Mouse (Mus musculus) cerebellum, adult (tissue): ENCODE measurements around the gene Clstn1.
A peak's percentile ranks its signal among the peaks of the same experiment; 100 is the strongest.
"Not testable (repeated sequence)": the region's sequence is repeated elsewhere in the genome, so short reads cannot be mapped to it uniquely, and the experiment has no call there.

Experiments
- ATAC-seq: cut with Nextera tagmentation; 2 replicates; pipeline ENCODE4 v1.9.2; 2017; ENCODE audit warnings: mild to moderate bottlenecking, moderate library complexity, mixed read lengths; ENCODE audit not compliant: insufficient number of reproducible peaks, low FRiP score, low TSS enrichment

Clstn1 gene

DNA sequence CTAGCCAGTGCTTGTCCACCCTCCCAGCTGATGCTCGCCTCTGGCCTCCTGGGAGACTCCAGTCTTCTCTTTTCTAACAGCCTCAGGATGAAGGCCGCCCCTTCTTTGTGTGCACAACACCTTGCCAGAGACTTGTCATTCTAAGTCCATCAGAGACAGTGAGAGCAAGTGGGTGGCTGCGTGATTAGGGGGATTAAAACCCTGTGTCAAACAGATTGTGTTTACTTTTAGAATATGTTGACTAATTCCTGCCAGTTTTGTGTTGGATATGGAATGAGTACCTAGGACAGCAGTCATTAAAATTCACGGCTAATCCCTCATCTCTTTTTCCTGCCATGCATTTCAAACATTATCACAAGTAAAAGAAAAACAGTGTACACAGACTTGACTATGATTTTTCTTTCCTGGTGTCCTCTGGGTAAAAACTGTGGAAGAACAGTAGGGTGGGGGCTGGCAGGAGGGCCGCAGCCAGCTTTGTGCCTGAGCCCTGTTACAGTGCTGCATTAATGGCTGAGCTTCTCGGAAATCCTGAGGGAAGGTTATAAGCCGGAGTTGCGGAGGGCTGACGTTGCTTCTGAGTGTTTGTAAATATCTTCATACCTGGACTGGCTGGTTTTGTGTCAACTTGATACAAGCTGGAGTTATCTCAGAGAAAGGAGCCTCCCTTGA is 8.8 kb downstream of the Clstn1 start:
- no peak for ATAC-seq

DNA sequence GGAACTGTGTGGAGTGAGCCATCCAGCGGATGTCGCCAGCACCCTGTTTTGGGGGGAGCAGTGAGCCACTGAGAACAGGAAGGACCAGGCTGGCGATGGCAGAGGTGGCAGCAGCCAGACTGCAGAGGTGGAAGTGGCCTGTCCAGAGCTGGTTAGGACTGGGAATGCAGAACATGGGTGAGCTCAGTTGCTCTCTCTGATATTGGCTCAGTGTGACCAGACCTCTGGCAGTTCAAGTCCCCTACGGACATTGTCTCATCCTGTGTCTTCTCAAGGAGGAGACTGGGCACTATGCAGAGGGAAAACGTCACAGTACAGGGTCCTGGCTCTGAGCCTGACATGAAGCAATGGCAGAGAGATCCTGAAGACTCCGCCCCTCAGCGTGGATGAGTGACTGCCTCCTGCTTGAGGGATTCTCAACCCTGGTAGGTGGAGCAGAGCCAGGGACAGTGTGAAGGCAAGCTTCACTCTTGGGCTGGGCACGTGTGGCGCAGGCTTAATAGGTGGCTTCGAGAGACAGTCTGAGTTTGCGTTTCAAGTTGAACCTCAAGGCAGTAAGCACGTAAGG is 11.5 kb downstream of the Clstn1 start:
- ATAC-seq = no peak

DNA sequence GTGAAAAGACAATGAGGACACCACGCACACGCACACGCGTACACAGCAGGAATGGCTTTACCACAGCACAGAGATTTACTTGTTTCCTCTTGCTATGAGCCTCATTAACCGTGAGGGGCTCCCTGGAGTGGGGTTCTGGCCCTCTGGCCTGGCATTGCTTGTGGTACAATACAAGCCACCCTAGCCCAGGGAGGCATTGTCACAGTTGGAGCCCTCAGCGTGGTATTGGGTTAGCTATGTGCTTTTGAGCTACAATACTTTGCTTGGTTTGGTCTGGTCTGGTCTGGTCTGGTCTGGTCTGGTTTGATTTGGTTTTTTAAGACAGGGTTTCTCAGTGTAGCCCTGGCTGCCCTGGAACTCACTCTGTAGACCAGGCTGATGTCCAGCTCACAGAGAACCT is 13.3 kb downstream of the Clstn1 start:
- no peak for ATAC-seq

DNA sequence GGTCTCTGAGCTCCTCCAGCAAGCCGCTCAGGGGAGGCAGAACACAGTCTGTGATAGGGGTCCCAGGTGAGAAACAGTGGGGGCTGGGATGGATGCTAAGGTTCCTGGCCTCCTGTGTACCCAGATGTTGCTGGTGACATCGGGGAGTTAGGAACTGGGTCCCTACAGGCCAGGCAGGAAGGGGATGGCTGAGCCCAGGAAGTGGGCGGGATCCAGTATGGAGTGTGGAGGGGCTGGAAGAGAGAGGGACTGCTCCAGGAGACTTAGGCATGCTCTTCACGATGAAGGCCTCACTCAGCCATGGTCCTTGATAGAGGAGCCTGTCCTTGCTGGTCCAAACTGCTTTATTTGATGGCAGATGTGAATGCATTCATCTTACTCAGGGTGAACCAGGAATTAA is 13.9 kb downstream of the Clstn1 start:
- no peak for ATAC-seq

DNA sequence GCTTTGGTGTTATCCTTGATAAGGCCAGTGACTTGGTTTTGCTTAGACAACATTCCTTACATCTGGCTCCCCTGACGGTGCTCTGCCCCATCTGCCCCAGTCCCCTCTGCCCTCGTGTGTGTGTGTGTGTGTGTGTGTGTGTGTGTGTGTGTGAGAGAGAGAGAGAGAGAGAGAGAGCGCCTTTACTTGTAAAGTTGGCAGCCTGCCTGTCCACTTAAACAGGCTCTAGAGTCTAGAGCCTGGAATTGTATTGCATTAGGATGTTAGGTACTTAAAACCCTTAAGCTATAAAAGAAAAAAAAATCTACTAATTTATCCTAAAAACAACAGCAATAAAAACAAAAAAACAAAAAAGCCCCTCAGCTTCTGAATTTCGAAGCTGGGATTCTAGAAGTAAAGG is 15.2 kb downstream of the Clstn1 start:
- no peak for ATAC-seq

DNA sequence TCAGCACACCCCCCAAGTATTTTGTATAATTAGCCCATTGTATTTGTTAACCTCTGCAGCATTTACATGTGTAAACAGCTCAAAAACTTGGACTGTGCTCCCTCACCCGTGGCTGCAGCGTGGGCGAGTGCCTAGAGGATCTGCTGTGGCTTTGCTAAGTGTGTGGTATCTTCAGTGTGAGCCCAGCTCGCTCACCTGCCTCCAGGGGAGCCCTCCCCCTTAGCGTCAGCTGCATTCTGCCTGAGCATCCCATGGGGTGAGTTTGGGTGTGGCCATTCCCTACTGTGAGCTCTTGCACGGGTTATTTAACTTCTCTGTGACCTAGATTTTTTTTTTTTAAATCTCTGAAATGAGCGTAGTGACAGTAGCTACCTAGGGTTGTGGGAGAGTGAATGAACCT is 16.0 kb downstream of the Clstn1 start:
- no peak for ATAC-seq

DNA sequence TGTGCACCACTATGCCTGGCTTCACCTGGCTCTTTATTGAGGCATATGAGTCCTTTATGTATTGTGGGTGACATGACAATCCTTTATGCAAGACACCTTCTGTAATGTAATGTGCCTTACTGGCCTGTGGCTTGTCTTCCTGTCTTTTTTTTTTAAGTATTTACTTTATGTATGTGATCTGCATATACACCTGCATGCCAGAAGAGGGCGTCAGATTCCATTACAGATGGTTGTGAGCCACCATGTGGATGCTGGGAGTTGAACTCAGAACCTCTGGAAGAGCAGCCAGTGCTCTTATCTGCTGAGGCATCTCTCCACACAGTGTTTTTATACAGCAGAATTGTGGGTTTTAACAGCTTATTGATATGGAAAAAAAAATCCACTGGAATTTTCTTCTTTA is 17.6 kb downstream of the Clstn1 start:
- ATAC-seq = no peak

DNA sequence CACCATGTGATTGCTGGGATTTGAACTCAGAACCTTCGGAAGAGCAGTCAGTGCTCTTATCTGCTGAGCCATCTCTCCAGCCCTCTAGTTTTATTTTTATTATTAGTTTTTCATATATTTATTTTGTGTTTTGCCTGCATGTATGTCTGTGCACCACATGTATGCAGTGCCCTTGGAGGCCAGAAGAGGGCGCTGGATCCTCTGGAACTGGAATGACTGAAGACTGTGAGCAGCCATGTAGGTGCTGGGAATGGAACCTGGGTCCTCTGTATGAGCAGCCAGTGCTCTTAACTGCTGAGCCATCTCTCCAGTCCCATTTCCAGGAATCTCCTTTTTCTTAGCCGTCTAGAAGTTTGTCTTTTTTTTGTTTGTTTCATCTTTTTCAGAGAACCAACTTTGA is 18.2 kb downstream of the Clstn1 start:
- no peak for ATAC-seq

DNA sequence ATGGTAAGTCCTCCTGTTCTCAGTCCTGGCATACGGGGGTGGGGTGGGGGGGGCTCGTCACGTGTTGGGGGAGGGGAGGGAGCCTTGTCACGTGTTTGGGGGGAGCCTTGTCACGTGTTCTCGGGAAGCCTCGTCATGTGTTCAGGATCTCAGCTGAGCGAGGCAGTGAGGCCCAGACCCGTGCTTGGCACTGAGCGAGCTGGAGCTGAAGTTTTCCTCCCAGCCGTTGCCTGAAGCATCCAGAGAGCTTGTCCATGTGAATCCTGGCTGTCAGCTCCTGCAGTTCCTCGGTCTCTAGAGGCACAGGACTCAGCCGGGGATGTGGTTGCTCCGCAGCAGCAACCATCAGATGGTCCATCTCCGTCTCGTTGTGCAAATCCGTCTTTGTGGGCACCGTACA is 19.8 kb downstream of the Clstn1 start:
- no peak for ATAC-seq

DNA sequence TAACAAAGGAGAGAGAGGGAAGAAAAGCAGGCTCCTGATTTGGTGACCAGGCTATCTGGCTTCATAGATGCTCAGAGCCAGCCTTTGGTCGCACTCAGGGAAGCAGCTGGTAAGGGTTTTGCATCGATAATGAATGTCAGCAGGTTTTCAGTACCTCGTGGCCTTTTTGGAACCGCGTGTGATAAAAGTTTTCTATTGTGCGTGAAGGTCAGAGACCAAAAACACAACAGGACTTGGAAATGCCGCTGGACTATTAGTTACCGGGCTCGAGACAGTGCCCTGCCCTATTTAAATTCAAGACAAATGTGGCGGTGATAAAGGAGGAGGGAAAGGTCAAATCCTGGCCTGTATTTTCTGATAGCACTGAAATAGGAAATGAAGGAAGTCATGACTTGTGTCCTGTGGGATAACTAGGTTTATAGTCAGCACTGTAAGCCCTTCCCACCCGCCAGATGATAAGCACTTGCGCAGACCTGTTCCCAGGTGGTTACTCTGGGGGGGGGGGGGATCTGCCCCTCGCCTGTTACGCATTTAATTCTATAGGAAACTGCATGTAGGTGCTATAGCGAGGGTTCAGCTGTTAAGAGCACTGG is 20.6 kb downstream of the Clstn1 start:
- ATAC-seq = no peak

DNA sequence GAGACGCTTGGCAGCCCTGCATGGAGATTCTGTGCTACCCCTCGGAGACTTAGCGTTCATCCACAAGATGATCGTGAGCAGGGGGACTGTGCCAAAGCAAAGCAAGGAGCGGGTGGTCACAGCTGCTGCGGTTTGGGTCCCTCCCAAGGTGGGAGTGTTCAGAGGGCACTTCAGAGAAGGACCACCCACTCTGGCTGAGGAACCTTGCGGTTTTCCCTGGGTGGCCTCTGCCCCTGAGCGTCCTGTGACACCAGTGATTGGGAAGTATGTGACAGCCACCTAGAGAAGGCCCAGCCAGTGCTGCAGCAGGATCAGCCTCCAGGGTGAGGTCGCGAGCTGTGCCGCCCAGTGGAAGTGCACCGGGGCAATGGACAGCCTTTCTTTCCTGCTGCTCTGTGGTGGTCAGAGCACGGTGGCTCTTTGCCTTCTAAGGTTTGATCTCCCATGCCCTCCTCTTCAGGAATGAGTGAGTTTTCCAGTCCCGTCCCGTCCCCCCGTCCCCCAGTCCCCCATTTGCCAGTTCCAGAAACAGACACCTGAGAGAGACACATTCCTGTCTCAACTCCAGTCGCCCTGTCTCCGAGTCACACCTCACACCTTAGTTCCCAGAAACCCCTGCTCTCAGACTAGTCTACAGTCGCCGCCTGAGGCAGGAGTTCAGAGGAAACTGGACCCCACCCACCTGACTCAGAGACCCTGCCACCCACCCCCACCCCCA is 21.5 kb downstream of the Clstn1 start:
- 0 out of 2 replicates have a peak, but pooled peaks have one; percentile 31 for ATAC-seq

DNA sequence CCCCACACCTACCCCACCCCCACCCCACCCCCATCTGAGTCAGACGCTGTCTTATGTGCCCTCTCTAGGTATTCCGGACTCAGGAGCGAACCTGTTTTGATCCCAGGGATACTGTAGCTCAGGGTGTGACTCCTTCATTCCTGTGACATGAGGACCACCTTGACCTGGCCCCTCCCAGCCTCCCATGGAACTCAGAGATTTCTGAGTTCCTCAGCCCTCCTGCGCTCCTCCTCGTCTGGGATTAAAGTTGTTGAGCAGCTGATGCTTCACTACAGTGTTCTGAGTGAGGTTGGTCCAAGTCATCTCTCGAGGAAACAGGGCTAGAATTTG is 22.0 kb downstream of the Clstn1 start:
- no peak for ATAC-seq

DNA sequence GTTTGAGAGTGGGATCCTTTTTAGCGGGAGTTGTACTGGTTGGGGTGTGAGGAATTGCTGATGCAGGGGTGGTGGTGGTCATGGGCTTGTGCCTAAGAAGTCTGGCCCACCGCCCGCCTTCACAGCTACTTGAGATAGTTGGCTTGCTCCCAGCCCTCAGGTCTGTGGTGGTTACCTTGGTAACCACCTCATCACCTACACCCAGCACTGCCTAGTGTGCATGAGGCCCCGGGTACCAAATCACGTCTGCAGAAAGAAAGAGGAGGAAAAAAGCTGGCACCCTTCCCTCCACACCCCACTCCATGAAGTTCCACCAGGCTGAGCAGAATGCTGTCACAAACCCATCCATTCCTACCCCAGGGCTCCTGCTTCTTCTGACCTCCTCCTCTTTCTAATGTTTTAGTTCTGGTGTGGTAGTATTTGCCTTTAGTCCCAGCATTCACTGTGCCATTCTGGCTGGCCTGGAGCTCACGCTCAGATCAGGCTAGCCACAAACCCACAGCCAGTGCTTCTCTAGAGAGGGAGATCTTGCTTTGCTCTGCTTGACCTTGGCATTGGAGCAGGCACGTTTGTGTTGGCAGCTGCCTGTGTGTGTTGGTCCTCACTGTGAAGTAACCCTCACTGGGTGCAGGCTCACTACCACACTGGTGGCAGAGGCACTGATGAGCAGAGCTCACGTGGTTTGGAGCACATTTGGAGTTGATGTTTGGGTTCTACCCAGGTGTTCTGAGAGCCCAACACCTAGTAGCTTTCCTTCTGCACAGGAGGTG is 23.2 kb downstream of the Clstn1 start:
- ATAC-seq = no peak

DNA sequence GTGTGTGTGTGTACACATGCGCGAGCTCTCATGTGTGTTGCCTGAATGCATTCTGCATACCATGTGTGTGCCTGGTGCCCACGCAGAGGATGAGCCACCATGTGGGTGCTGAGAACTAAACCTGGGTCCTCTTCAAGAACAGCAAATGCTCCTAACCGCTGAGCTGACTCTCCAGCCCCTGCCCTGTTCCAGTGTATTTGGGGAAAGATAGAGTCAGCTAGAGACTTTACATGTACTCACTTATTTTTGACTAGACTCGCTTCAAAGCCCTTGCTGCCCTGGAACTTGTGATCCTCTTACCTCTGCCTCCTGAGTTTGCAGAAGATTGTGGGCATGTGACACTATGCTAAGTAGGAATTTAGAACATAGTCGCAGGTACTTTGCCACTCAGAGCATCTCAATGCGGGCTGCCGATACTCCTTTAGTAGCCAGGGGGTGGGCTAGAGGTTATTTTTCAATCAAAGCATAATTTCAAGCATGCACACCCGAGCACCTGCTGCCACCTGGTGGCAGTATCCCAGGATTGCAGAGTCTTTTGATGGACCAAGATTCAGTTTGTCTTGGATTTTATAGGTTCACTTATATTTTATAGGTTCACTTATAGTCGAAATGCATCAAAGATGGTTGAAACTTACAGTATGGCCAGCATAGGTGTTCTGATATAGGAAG is 25.2 kb downstream of the Clstn1 start:
- ATAC-seq = no peak

DNA sequence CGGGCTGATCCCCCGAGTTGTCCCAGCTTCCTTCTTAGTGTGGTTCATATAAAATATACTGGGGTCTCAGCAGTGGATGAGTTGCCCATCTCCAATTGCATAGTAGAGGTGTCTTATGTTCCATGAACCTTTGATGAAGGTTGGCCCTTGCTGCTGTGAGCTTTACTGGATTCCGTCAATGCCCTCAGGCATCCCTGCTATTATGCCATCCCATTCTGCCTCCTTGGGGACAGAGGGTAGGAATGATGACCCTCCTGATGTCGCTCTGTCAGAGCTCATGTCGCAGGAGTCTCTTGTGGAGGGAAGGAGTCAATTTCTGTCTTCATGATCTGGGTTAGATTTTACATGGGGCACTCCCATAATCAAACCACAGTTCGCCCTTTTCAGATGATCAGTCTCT is 27.2 kb downstream of the Clstn1 start:
- 0 out of 2 replicates have a peak, but pooled peaks have one; percentile 36 for ATAC-seq

DNA sequence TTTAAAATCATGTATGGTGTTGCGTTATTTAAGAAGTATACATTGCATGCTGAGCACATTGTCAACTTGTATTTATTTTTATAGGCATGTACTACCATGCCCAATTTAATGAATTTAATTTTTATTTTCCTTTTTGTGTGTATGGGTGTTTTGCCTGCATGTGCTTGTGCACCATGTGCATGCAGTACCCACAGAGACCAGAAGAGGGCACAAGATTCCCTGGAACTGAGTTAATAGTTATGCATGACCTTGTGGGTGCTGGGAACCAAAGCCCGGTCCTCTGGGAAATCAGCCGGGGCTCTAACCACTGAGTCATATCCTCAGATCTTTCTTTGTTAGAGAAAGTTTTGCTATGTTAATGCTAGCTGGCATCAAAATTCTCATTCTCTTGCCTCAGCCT is 28.6 kb downstream of the Clstn1 start:
- no peak for ATAC-seq

DNA sequence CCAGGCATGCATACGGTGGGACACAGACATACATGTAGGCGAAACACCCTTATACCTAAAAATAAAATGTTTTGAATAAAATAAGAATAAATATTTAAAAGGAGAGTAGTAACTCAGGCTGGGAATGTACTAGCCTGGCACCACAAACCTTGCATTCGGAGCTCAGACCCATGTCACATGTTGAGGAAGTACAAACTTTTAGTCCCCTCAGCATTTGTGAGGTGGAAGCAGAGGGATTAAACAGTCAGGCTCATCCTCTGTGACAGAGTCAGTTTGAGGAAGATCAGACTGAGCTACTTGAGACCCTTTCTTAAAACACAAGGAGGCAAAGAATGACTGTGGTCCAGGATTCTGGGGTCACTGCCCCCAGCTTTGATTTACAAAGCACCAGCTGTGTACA is 30.7 kb downstream of the Clstn1 start:
- not testable (repeated sequence) for ATAC-seq

DNA sequence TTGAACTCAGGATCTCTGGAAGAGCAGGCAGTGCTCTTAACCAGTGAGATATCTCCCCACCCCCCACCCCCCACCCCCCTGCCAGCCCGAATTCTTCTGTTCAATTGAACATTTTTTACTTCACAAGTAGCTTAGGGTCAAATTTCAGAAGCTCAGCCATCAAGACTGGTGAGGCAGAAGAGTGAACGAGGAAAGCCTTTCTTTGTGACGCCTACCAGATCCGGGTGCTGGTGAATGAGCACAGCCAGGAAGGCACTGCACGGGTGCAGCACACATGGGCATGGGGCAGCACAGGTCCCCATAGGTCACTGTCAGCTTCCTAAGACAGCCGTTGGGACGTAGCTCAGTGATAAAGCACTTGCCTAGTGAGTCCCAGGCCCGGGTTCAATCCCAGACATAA is 33.7 kb downstream of the Clstn1 start:
- no peak for ATAC-seq

DNA sequence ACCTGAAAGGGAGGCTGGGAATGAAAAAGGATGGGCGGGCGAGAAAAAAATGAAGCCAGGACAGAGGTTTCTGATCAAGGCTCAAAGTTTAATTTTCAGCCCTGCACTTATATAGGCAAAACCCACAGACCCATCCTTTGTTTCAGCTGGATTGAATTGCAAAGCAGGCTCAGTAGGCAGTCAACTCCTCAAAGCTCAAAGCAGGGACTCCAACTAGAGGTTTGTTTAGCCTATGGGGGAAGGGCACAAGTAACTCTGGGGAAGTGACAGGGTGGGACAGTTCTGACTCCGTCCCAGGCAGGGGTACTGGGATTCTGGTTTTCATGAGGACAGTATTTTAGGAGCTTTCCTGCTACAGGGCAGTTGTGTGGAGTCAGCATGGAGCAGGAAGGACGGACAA is 35.0 kb downstream of the Clstn1 start:
- ATAC-seq = no peak

DNA sequence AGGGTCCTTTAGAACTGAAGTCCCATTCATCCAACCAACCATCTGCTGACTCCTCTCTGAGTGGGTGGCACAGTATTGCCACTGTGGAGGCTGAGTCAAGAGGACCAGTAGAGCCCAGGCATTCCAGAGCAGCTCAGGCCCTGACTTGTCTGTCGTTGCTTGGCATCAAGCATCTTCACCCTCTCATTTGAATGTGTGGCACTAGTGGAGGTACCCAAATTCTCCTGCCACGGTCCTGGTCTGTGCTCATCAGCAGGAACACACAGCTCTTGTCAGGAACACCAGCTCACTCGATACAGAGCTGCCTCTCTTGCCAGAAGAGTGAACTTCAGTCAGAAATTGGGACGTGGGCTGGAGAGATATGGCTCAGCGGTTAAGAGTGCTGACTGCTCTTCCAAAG is 37.4 kb downstream of the Clstn1 start:
- no peak for ATAC-seq
